Mouse (Mus musculus): Measurements from ENCODE around the gene Flot1. TPM values are rescaled to one million over a fixed set of nuclear protein-coding genes. Genes with fewer than 3 reads are reported as not detected.

The Flot1 gene
- total RNA-seq, 2 experiments from 2014 or later, result 73.0 to 99.7 TPM

Other genes with a start within 250 kb of the Flot1 start
- gene Sfta2, start 221.7 kb upstream of the Flot1 start, total RNA-seq (2014; fragmentation: Nextera tagmentation), result not detected in 2 replicates
- gene Sfta2, start 221.7 kb upstream of the Flot1 start, total RNA-seq (2017), result not detected in 2 replicates
- not detected in 2 replicates for gene Gm9573, start 196.6 kb upstream of the Flot1 start, total RNA-seq (2014; fragmentation: Nextera tagmentation)
- not detected in 2 replicates for gene Gm9573, start 196.6 kb upstream of the Flot1 start, total RNA-seq (2017)
- not detected in 2 replicates for gene Mucl3, start 179.5 kb upstream of the Flot1 start, total RNA-seq (2014; fragmentation: Nextera tagmentation)
- not detected in 2 replicates for gene Mucl3, start 179.5 kb upstream of the Flot1 start, total RNA-seq (2017)
- 32.5 and 44.2 TPM in 2 replicates for gene Vars2, start 155.6 kb upstream of the Flot1 start, total RNA-seq (2014; fragmentation: Nextera tagmentation)
- 8.3 and 19.1 TPM in 2 replicates for gene Vars2, start 155.6 kb upstream of the Flot1 start, total RNA-seq (2017)
- 30.3 and 52.4 TPM in 2 replicates for gene Gtf2h4, start 149.5 kb upstream of the Flot1 start, total RNA-seq (2014; fragmentation: Nextera tagmentation)
- gene Gtf2h4, start 149.5 kb upstream of the Flot1 start, total RNA-seq (2017), result 35.0 and 40.6 TPM in 2 replicates
- not detected in 2 replicates for gene Ddr1, start 118.6 kb upstream of the Flot1 start, total RNA-seq (2014; fragmentation: Nextera tagmentation)
- gene Ddr1, start 118.6 kb upstream of the Flot1 start, total RNA-seq (2017), result not detected in 2 replicates
- 9.4 and 18.1 TPM in 2 replicates for gene Ier3, start 1.5 kb upstream of the Flot1 start, total RNA-seq (2014; fragmentation: Nextera tagmentation)
- 16.1 and 18.2 TPM in 2 replicates for gene Ier3, start 1.5 kb upstream of the Flot1 start, total RNA-seq (2017)
- 823 and 947 TPM in 2 replicates for gene Tubb5, start 15.1 kb downstream of the Flot1 start, total RNA-seq (2014; fragmentation: Nextera tagmentation)
- gene Tubb5, start 15.1 kb downstream of the Flot1 start, total RNA-seq (2017), result 678 and 844 TPM in 2 replicates
- gene Mdc1, start 18.3 kb downstream of the Flot1 start, total RNA-seq (2014; fragmentation: Nextera tagmentation), result 71.8 and 74.8 TPM in 2 replicates
- 18.4 and 19.8 TPM in 2 replicates for gene Mdc1, start 18.3 kb downstream of the Flot1 start, total RNA-seq (2017)
- 27.0 and 32.4 TPM in 2 replicates for gene Nrm, start 38.1 kb downstream of the Flot1 start, total RNA-seq (2014; fragmentation: Nextera tagmentation)
- 15.0 and 26.4 TPM in 2 replicates for gene Nrm, start 38.1 kb downstream of the Flot1 start, total RNA-seq (2017)
- 11.9 and 13.3 TPM in 2 replicates for gene Ppp1r18, start 42.4 kb downstream of the Flot1 start, total RNA-seq (2014; fragmentation: Nextera tagmentation)
- gene Ppp1r18, start 42.4 kb downstream of the Flot1 start, total RNA-seq (2017), result 1.0 and 2.3 TPM in 2 replicates
- gene Dhx16, start 56.6 kb downstream of the Flot1 start, total RNA-seq (2014; fragmentation: Nextera tagmentation), result 132 and 133 TPM in 2 replicates
- gene Dhx16, start 56.6 kb downstream of the Flot1 start, total RNA-seq (2017), result 51.3 and 68.8 TPM in 2 replicates
- gene 2310061I04Rik, start 74.2 kb downstream of the Flot1 start, total RNA-seq (2014; fragmentation: Nextera tagmentation), result 107 and 160 TPM in 2 replicates
- gene 2310061I04Rik, start 74.2 kb downstream of the Flot1 start, total RNA-seq (2017), result 8.1 and 10.9 TPM in 2 replicates
- 23.1 and 31.9 TPM in 2 replicates for gene Atat1, start 86.8 kb downstream of the Flot1 start, total RNA-seq (2014; fragmentation: Nextera tagmentation)
- 3.0 and 4.3 TPM in 2 replicates for gene Atat1, start 86.8 kb downstream of the Flot1 start, total RNA-seq (2017)
- gene Mrps18b, start 93.2 kb downstream of the Flot1 start, total RNA-seq (2014; fragmentation: Nextera tagmentation), result 140 and 175 TPM in 2 replicates
- gene Mrps18b, start 93.2 kb downstream of the Flot1 start, total RNA-seq (2017), result 72.7 and 92.6 TPM in 2 replicates
- 80.8 and 95.1 TPM in 2 replicates for gene Ppp1r10, start 93.2 kb downstream of the Flot1 start, total RNA-seq (2014; fragmentation: Nextera tagmentation)
- 86.4 and 103 TPM in 2 replicates for gene Ppp1r10, start 93.2 kb downstream of the Flot1 start, total RNA-seq (2017)
- 132 and 157 TPM in 2 replicates for gene Abcf1, start 146.5 kb downstream of the Flot1 start, total RNA-seq (2014; fragmentation: Nextera tagmentation)
- gene Abcf1, start 146.5 kb downstream of the Flot1 start, total RNA-seq (2017), result 398 and 560 TPM in 2 replicates
- 27.1 and 28.2 TPM in 2 replicates for gene Gnl1, start 156.6 kb downstream of the Flot1 start, total RNA-seq (2014; fragmentation: Nextera tagmentation)
- 13.8 and 16.3 TPM in 2 replicates for gene Gnl1, start 156.6 kb downstream of the Flot1 start, total RNA-seq (2017)
- 41.0 and 48.3 TPM in 2 replicates for gene Prr3, start 157.0 kb downstream of the Flot1 start, total RNA-seq (2014; fragmentation: Nextera tagmentation)
- gene Prr3, start 157.0 kb downstream of the Flot1 start, total RNA-seq (2017), result 20.5 and 31.3 TPM in 2 replicates
- 6.8 and 10.1 TPM in 2 replicates for gene H2-T24, start 197.3 kb downstream of the Flot1 start, total RNA-seq (2014; fragmentation: Nextera tagmentation)
- 25.5 and 35.1 TPM in 2 replicates for gene H2-T24, start 197.3 kb downstream of the Flot1 start, total RNA-seq (2017)
- 55.6 and 98.1 TPM in 2 replicates for gene H2-T23, start 209.6 kb downstream of the Flot1 start, total RNA-seq (2014; fragmentation: Nextera tagmentation)
- gene H2-T23, start 209.6 kb downstream of the Flot1 start, total RNA-seq (2017), result 84.5 and 111 TPM in 2 replicates
- gene H2-T22, start 219.5 kb downstream of the Flot1 start, total RNA-seq (2014; fragmentation: Nextera tagmentation), result 17.1 and 25.6 TPM in 2 replicates
- gene H2-T22, start 219.5 kb downstream of the Flot1 start, total RNA-seq (2017), result 30.1 and 31.5 TPM in 2 replicates
- 0.52 TPM in 1 of 2 replicates, not detected in the other for gene Gm6034, start 219.7 kb downstream of the Flot1 start, total RNA-seq (2014; fragmentation: Nextera tagmentation)
- not detected in 2 replicates for gene Gm6034, start 219.7 kb downstream of the Flot1 start, total RNA-seq (2017)
- gene Gm11127, start 235.1 kb downstream of the Flot1 start, total RNA-seq (2014; fragmentation: Nextera tagmentation), result not detected in 2 replicates
- not detected in 2 replicates for gene Gm11127, start 235.1 kb downstream of the Flot1 start, total RNA-seq (2017)

All from megakaryocyte-erythroid progenitor cell, adult 5-6 weeks (primary cell).